Mouse (Mus musculus) cerebellum, adult 2 months (tissue): Measurements from ENCODE around the gene Fgfr2. TPM values are rescaled to one million over a fixed set of nuclear protein-coding genes. Genes with fewer than 3 reads are reported as not detected.

Experiments
- DNase-seq, 2 experiments: peaks; one replicate each; pipeline ENCODE4 v3.0.0; 2021
- H3K27ac ChIP-seq: fragments of 200-500 bp; 2 replicates; pipeline ENCODE4 v1.5.1; 2012; ENCODE audit warnings: low read length, control low read depth, inconsistent platforms; ENCODE audit not compliant: insufficient read depth
- H3K27me3 ChIP-seq: fragments of 200-500 bp; 2 replicates; pipeline ENCODE4 v1.6.1; 2012; ENCODE audit warnings: inconsistent platforms, mild to moderate bottlenecking, low read length, moderate library complexity; ENCODE audit not compliant: control insufficient read depth, insufficient read depth
- H3K4me1 ChIP-seq: fragments of 200-500 bp; 2 replicates; pipeline ENCODE4 v1.6.1; 2011; ENCODE audit warnings: low read length; ENCODE audit not compliant: control insufficient read depth, insufficient read depth
- H3K4me3 ChIP-seq: fragments of 200-500 bp; replicated peaks from 2 replicates; pipeline ENCODE3; 2011; ENCODE audit warnings: mild to moderate bottlenecking, low read depth, low read length, control low read depth; ENCODE audit not compliant: insufficient read depth
- CTCF ChIP-seq: fragments of 200-500 bp; IDR thresholded peaks from 2 replicates; pipeline ENCODE4 v1.5.1; 2011; ENCODE audit warnings: low read depth, mild to moderate bottlenecking, control low read depth, low read length, moderate library complexity, borderline replicate concordance; ENCODE audit not compliant: insufficient read depth
- POLR2A ChIP-seq: fragments of 200-500 bp; IDR thresholded peaks from 2 replicates; pipeline ENCODE4 v1.6.1; 2011; ENCODE audit warnings: low read length, control low read depth, borderline replicate concordance; ENCODE audit not compliant: insufficient read depth
- WGBS: fragments of 180-500 bp; shearing (Covaris S2); methylation state at CpG from one replicate; pipeline ENCODE4 v1.1.7; 2018; 5-methylcytosine and 5-hydroxymethylcytosine counted together
- polyA plus RNA-seq: library from polyadenylated mRNA; depleted of rRNA; stranded (reverse); fragments of >200 nt; gene quantifications from 2 replicates; pipeline ENCODE4 v1.2.3, GENCODE M21; 2012

The Fgfr2 gene
- polyA plus RNA-seq, 1 experiment: 95.3 TPM

- no peaks in the 10 kb centered on the region for H3K27me3 ChIP-seq
- no peak overlapping the region for H3K27ac ChIP-seq
- no peak for DNase-seq
- no peak overlapping the region for H3K4me3 ChIP-seq
- 95% methylated on average over 3 of the region's 3 CpGs for whole genome bisulfite sequencing
- H3K4me1 ChIP-seq: no peaks in the 10 kb centered on the region
- TF ChIP-seq POLR2A (no peak), CTCF (no peak)
These were observed 2816.1 kb downstream of the Fgfr2 start for GRCm38 (mm10) chr7:130307036-130307435.

GRCm38 (mm10) chr7:130304642-130305041 lies 2818.5 kb downstream of the Fgfr2 start:
- DNase-seq: peak in 1 of 2 experiments; percentile 25
- TF ChIP-seq CTCF (no peak), POLR2A (no peak)
- Histone ChIP-seq H3K4me1 (no peaks in the 10 kb centered on the region), H3K4me3 (no peak overlapping the region), H3K27ac (peak overlapping the region; percentile 24; the same call in 1 of the 2 replicates), H3K27me3 (no peaks in the 10 kb centered on the region; the same call in 1 of the 2 replicates)
- 88% methylated on average over 1 of the region's 1 CpGs for WGBS

- no peaks in the 10 kb centered on the region for H3K4me1 ChIP-seq
- no peak overlapping the region for H3K27ac ChIP-seq
- 61% methylated on average over 8 of the region's 8 CpGs for WGBS
- no peaks in the 10 kb centered on the region; the same call in 1 of the 2 replicates for H3K27me3 ChIP-seq
- DNase-seq: no peak
- H3K4me3 ChIP-seq: no peak overlapping the region
- TF ChIP-seq CTCF (no peak), POLR2A (no peak)
These were observed 2819.7 kb downstream of the Fgfr2 start for GRCm38 (mm10) chr7:130303464-130303863.

GRCm38 (mm10) chr7:130300606-130301005 lies 2822.5 kb downstream of the Fgfr2 start:
- DNase-seq: peak in 1 of 2 experiments; percentile 7
- H3K4me1 ChIP-seq: no peaks in the 10 kb centered on the region
- no peak overlapping the region for H3K27ac ChIP-seq
- TF ChIP-seq POLR2A (no peak), CTCF (no peak)
- H3K4me3 ChIP-seq: no peak overlapping the region
- WGBS: 42% methylated on average over 3 of the region's 3 CpGs
- H3K27me3 ChIP-seq: no peaks in the 10 kb centered on the region; the same call in 1 of the 2 replicates

GRCm38 (mm10) chr7:130298926-130299594 lies 2824.1 kb downstream of the Fgfr2 start:
- TF ChIP-seq CTCF (no peak), POLR2A (no peak)
- Histone ChIP-seq H3K4me1 (no peaks in the 10 kb centered on the region), H3K4me3 (no peak overlapping the region), H3K27me3 (no peaks in the 10 kb centered on the region; the same call in 1 of the 2 replicates), H3K27ac (no peak overlapping the region)
- DNase-seq: no peak
- 77% methylated on average over 3 of the region's 3 CpGs for WGBS

- DNase-seq: no peak
- WGBS: 76% methylated on average over 6 of the region's 6 CpGs
These were observed 2832.0 kb downstream of the Fgfr2 start for GRCm38 (mm10) chr7:130291179-130291578.

GRCm38 (mm10) chr7:130289428-130289790 lies 2833.7 kb downstream of the Fgfr2 start:
- no peak overlapping the region for H3K27ac ChIP-seq
- no peaks in the 10 kb centered on the region for H3K4me1 ChIP-seq
- DNase-seq: no peak
- TF ChIP-seq POLR2A (no peak), CTCF (no peak)
- no peaks in the 10 kb centered on the region for H3K27me3 ChIP-seq
- 7% methylated on average over 9 of the region's 9 CpGs for WGBS
- H3K4me3 ChIP-seq: peak overlapping the region; percentile 15

More at GRCm38 (mm10) chr7:130291179-130291578, 2832.0 kb downstream of the Fgfr2 start:
- H3K4me3 ChIP-seq: no peak overlapping the region
- H3K27me3 ChIP-seq: no peaks in the 10 kb centered on the region
- H3K4me1 ChIP-seq: no peaks in the 10 kb centered on the region
- no peak for TF ChIP-seq POLR2A
- TF ChIP-seq CTCF: no peak
- no peak overlapping the region for H3K27ac ChIP-seq

- no peaks in the 10 kb centered on the region for H3K27me3 ChIP-seq
- no peak overlapping the region for H3K27ac ChIP-seq
- TF ChIP-seq POLR2A: no peak
- no peak for TF ChIP-seq CTCF
- WGBS: 29% methylated on average over 11 of the region's 11 CpGs
- no peak for DNase-seq
- no peaks in the 10 kb centered on the region for H3K4me1 ChIP-seq
- peak overlapping the region; percentile 15 for H3K4me3 ChIP-seq
These were observed 2834.3 kb downstream of the Fgfr2 start for GRCm38 (mm10) chr7:130288719-130289427.

GRCm38 (mm10) chr7:130288248-130288647 lies 2834.9 kb downstream of the Fgfr2 start:
- TF ChIP-seq POLR2A (no peak), CTCF (no peak)
- no peak overlapping the region for H3K4me3 ChIP-seq
- no peak for DNase-seq
- H3K4me1 ChIP-seq: no peaks in the 10 kb centered on the region
- H3K27ac ChIP-seq: no peak overlapping the region
- 75% methylated on average over 7 of the region's 7 CpGs for WGBS
- H3K27me3 ChIP-seq: no peaks in the 10 kb centered on the region
